Mouse (Mus musculus): ENCODE measurements around the gene Syngr4. TPM values are rescaled to one million over a fixed set of nuclear protein-coding genes. Genes with fewer than 3 reads are reported as not detected.

Gene Syngr4
- polyA plus RNA-seq, 1 experiment from 2014 or later = 1.5 TPM

DNA sequence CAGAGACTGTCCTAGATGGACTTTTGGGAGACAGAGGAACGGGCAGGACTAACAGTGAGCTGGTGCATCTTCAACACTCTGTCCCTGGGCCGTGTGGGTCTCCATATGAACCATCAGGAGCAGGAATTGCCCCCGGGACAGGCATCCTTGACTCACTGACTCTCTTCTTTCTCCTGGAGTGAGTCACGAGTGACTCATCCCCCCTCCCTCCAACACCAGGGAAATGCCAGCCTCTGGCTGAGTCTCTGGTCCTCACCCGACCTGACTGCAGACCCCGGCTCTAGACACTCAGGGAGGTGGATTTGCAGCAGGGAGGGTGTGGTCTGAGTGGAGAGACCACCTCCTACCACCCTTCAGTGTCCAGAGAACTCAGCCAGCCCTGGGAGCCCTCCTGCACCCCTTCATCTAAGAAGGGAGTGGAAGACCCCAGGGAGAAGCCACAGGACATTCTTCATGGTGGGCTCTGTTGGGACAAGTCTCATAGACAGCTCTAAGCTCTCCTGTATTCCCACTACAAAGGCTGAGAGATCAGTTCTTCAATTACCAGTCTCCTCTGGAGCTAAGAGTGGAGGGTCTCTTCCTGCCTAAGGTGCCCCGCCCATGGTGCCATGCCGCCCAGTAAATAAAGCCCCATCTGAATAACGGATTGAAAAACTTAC is 24.2 kb upstream of the Syngr4 start:
- no peak for ATAC-seq (ENCODE audit: insufficient number of reproducible peaks, insufficient read depth, low FRiP score, low read depth)
- H3K4me1 ChIP-seq (ENCODE audit: control insufficient read depth in 2 of 2, insufficient read depth in 2 of 2, low read length in 2 of 2) = peaks cover 28 to 31% of the 10 kb centered on the region in 2 experiments
- WGBS = 34% methylated on average over 9 of the region's 9 CpGs
- H3K9ac ChIP-seq (ENCODE audit: low read length) = peak overlapping the region; percentile 72
- no peaks in the 10 kb centered on the region for H3K9me3 ChIP-seq (ENCODE audit: control insufficient read depth, low read length)
- H3K4me2 ChIP-seq (ENCODE audit: low read length) = peak overlapping the region; percentile 62
- no peaks in the 10 kb centered on the region for H3K27me3 ChIP-seq (ENCODE audit: control insufficient read depth, insufficient read depth, low read length)
- H3K27ac ChIP-seq (replicated peaks in 1 of 2; ENCODE audit: control insufficient read depth in 1 of 2, insufficient read depth in 1 of 2, low read depth in 2 of 2, low read length in 2 of 2) = peak overlapping the region; percentile 71 to 80
- peaks cover 5% of the 10 kb centered on the region; the same call in 1 of the 2 replicates for H3K36me3 ChIP-seq (ENCODE audit: control insufficient read depth, insufficient read depth, low read length)
- H3K4me3 ChIP-seq (ENCODE audit: control insufficient read depth in 1 of 2, insufficient read depth in 1 of 2, low read depth in 1 of 2, low read length in 2 of 2) = peak overlapping the region; percentile 48 to 49

- peaks cover 5% of the 10 kb centered on the region; the same call in 1 of the 2 replicates for H3K36me3 ChIP-seq (ENCODE audit: control insufficient read depth, insufficient read depth, low read length)
- peak overlapping the region; percentile 48 to 49; a peak in 2 of 4 replicates for H3K4me3 ChIP-seq (ENCODE audit: control insufficient read depth in 1 of 2, insufficient read depth in 1 of 2, low read depth in 1 of 2, low read length in 2 of 2)
- H3K27ac ChIP-seq (replicated peaks in 1 of 2; ENCODE audit: control insufficient read depth in 1 of 2, insufficient read depth in 1 of 2, low read depth in 2 of 2, low read length in 2 of 2) = no peak overlapping the region
- 71% methylated on average over 4 of the region's 4 CpGs for WGBS
- peaks cover 28 to 31% of the 10 kb centered on the region in 2 experiments for H3K4me1 ChIP-seq (ENCODE audit: control insufficient read depth in 2 of 2, insufficient read depth in 2 of 2, low read length in 2 of 2)
- no peaks in the 10 kb centered on the region for H3K27me3 ChIP-seq (ENCODE audit: control insufficient read depth, insufficient read depth, low read length)
- ATAC-seq (ENCODE audit: insufficient number of reproducible peaks, insufficient read depth, low FRiP score, low read depth) = no peak
- H3K9me3 ChIP-seq (ENCODE audit: control insufficient read depth, low read length) = no peaks in the 10 kb centered on the region
- peak overlapping the region; percentile 62 for H3K4me2 ChIP-seq (ENCODE audit: low read length)
- peak overlapping the region; percentile 72; the same call in 1 of the 2 replicates for H3K9ac ChIP-seq (ENCODE audit: low read length)
Measured at GRCm38 (mm10) chr7:45919761-45920160, 23.2 kb upstream of the Syngr4 start.

GRCm38 (mm10) chr7:45919083-45919671 is 22.7 kb upstream of the Syngr4 start:
- Histone ChIP-seq H3K27ac (replicated peaks in 1 of 2; ENCODE audit: control insufficient read depth in 1 of 2, insufficient read depth in 1 of 2, low read depth in 2 of 2, low read length in 2 of 2) (no peak overlapping the region), H3K4me1 (ENCODE audit: control insufficient read depth in 2 of 2, insufficient read depth in 2 of 2, low read length in 2 of 2) (peaks cover 27 to 28% of the 10 kb centered on the region in 2 experiments), H3K4me3 (ENCODE audit: control insufficient read depth in 1 of 2, insufficient read depth in 1 of 2, low read depth in 1 of 2, low read length in 2 of 2) (no peak overlapping the region), H3K9ac (ENCODE audit: low read length) (no peak overlapping the region), H3K36me3 (ENCODE audit: control insufficient read depth, insufficient read depth, low read length) (peaks cover 6% of the 10 kb centered on the region), H3K4me2 (ENCODE audit: low read length) (no peak overlapping the region; the same call in 1 of the 2 replicates), H3K9me3 (ENCODE audit: control insufficient read depth, low read length) (no peaks in the 10 kb centered on the region), H3K27me3 (ENCODE audit: control insufficient read depth, insufficient read depth, low read length) (no peaks in the 10 kb centered on the region)
- 67% methylated on average over 14 of the region's 14 CpGs for WGBS
- no peak for ATAC-seq (ENCODE audit: insufficient number of reproducible peaks, insufficient read depth, low FRiP score, low read depth)

DNA sequence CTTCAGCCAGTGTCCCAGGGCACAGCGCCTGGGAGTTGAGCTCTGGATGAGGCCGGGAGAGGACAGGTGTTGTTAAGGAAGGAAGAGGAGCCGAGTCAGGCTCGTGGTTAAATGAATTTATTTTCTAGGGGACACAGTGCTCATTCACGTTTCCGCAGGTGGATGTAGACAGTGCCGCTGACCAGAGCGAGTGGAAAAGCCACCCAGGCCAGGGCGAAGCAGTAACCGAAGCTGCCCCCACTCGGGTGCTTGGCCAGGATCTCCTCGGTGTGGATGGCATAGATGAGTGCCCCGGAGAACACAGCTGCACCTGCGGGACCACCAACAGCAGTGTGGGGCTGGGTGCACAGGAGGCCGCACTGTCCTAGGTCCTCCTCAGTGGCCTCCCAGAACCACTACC is 21.4 kb upstream of the Syngr4 start:
- Histone ChIP-seq H3K36me3 (ENCODE audit: control insufficient read depth, insufficient read depth, low read length) (peaks cover 14% of the 10 kb centered on the region), H3K9me3 (ENCODE audit: control insufficient read depth, low read length) (no peaks in the 10 kb centered on the region), H3K9ac (ENCODE audit: low read length) (no peak overlapping the region), H3K4me2 (ENCODE audit: low read length) (no peak overlapping the region), H3K27ac (replicated peaks in 1 of 2; ENCODE audit: control insufficient read depth in 1 of 2, insufficient read depth in 1 of 2, low read depth in 2 of 2, low read length in 2 of 2) (no peak overlapping the region), H3K27me3 (ENCODE audit: control insufficient read depth, insufficient read depth, low read length) (no peaks in the 10 kb centered on the region), H3K4me3 (ENCODE audit: control insufficient read depth in 1 of 2, insufficient read depth in 1 of 2, low read depth in 1 of 2, low read length in 2 of 2) (no peak overlapping the region), H3K4me1 (ENCODE audit: control insufficient read depth in 2 of 2, insufficient read depth in 2 of 2, low read length in 2 of 2) (peaks cover 23 to 28% of the 10 kb centered on the region in 2 experiments)
- 84% methylated on average over 15 of the region's 15 CpGs for WGBS
- no peak for ATAC-seq (ENCODE audit: insufficient number of reproducible peaks, insufficient read depth, low FRiP score, low read depth)

DNA sequence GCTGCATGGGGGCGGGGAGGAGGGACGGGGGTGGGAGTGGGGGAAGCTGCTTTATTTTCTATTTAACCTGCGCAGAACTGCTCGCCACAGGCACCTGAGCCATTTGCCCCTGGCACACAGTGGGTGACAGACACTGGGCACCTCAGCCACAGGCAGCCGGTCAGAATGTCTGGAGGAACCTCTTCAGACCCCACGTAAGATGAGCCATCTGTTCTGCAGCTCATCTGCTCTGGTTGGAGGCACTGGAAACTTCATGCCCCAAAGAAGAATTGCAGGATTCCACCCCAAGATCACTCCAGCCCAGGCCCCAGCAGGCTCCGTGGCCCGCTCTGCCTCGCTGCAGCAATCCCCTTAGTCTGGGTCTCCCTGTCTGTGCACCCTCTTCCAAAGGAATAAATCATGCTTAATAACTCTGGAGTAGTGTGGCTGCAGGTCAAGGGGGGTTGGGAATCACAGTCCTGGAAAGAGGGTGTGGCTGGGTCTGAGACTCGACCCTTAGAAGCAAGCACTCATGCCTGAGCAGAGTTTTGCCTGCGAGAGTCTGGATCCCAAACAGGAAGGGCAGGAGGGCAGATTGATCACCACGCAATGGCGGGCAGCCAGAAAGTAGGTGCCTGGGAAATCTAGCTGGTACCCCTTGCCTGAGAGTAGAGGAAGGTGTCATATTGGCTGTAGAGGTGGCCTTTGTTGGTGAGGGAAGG is 20.6 kb upstream of the Syngr4 start:
- peaks cover 17 to 21% of the 10 kb centered on the region in 2 experiments for H3K4me1 ChIP-seq (ENCODE audit: control insufficient read depth in 2 of 2, insufficient read depth in 2 of 2, low read length in 2 of 2)
- peaks cover 14% of the 10 kb centered on the region for H3K36me3 ChIP-seq (ENCODE audit: control insufficient read depth, insufficient read depth, low read length)
- 35% methylated on average over 13 of the region's 13 CpGs for whole genome bisulfite sequencing
- peak overlapping the region in 1 of 2 experiments; percentile 34; a peak in 1 of 4 replicates for H3K4me3 ChIP-seq (ENCODE audit: control insufficient read depth in 1 of 2, insufficient read depth in 1 of 2, low read depth in 1 of 2, low read length in 2 of 2)
- peak overlapping the region; percentile 61 for H3K4me2 ChIP-seq (ENCODE audit: low read length)
- no peaks in the 10 kb centered on the region for H3K9me3 ChIP-seq (ENCODE audit: control insufficient read depth, low read length)
- H3K27ac ChIP-seq (replicated peaks in 1 of 2; ENCODE audit: control insufficient read depth in 1 of 2, insufficient read depth in 1 of 2, low read depth in 2 of 2, low read length in 2 of 2) = peak overlapping the region; percentile 24 to 34; a peak in 3 of 4 replicates
- H3K9ac ChIP-seq (ENCODE audit: low read length) = peak overlapping the region; percentile 66
- no peak for ATAC-seq (ENCODE audit: insufficient number of reproducible peaks, insufficient read depth, low FRiP score, low read depth)
- no peaks in the 10 kb centered on the region for H3K27me3 ChIP-seq (ENCODE audit: control insufficient read depth, insufficient read depth, low read length)

DNA sequence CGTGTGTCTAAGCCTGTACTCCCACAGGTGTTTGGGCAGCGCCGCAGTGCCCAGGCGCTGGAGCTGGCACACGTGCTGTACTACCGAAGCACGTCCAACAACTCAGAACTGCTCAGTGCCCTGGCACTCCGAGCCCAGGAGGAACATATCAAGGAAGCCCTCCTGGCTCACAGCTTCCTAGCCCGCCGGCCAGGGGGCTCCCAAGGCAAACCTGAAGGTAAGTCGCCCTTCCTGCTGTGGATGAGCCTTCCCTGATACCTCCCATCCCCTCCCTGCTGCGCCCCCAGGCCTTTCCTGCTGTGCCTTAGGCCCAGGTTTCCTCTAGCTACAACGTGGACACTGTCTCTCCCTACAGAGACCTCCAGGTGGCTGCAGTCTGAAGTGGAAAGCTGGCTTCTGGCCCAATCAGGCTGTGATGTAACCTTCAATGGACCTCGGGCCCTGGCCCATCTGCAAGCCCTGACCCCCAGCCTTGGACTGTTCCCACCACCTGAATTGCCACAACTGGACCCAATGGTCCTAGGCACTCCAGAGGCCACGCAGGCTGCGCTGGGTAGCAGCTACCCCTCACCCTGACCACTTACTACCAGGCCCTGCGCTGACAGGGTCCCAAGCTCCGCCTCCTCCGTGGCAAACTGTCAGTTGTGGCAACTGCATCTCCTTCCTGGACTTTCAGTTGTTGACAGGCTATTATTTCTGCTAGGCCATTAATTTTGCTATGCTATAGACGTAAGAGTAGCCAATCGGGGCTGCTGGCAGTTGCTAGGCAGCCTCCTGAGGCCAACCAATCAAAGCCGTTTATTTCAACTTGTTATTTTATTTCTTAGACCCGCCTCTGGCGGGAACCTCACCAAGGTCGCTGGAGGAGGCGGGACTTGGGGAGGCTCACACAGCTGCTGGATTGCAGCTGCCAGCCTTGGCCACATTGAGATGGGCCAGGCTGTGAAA is 19.8 kb upstream of the Syngr4 start:
- ATAC-seq (ENCODE audit: insufficient number of reproducible peaks, insufficient read depth, low FRiP score, low read depth) = peak; percentile 60
- Histone ChIP-seq H3K27ac (replicated peaks in 1 of 2; ENCODE audit: control insufficient read depth in 1 of 2, insufficient read depth in 1 of 2, low read depth in 2 of 2, low read length in 2 of 2) (peak overlapping the region; percentile 31 to 34), H3K27me3 (ENCODE audit: control insufficient read depth, insufficient read depth, low read length) (no peaks in the 10 kb centered on the region), H3K4me2 (ENCODE audit: low read length) (peak overlapping the region; percentile 61), H3K36me3 (ENCODE audit: control insufficient read depth, insufficient read depth, low read length) (peaks cover 14% of the 10 kb centered on the region), H3K9ac (ENCODE audit: low read length) (peak overlapping the region; percentile 66), H3K4me1 (ENCODE audit: control insufficient read depth in 2 of 2, insufficient read depth in 2 of 2, low read length in 2 of 2) (peaks cover 15 to 19% of the 10 kb centered on the region in 2 experiments), H3K9me3 (ENCODE audit: control insufficient read depth, low read length) (no peaks in the 10 kb centered on the region), H3K4me3 (ENCODE audit: control insufficient read depth in 1 of 2, insufficient read depth in 1 of 2, low read depth in 1 of 2, low read length in 2 of 2) (peak overlapping the region; percentile 34)
- WGBS = 38% methylated on average over 26 of the region's 26 CpGs

GRCm38 (mm10) chr7:45915011-45915410 is 18.5 kb upstream of the Syngr4 start:
- no peak for ATAC-seq (ENCODE audit: insufficient number of reproducible peaks, insufficient read depth, low FRiP score, low read depth)
- Histone ChIP-seq H3K4me3 (ENCODE audit: control insufficient read depth in 1 of 2, insufficient read depth in 1 of 2, low read depth in 1 of 2, low read length in 2 of 2) (no peak overlapping the region), H3K4me1 (ENCODE audit: control insufficient read depth in 2 of 2, insufficient read depth in 2 of 2, low read length in 2 of 2) (peaks cover 14 to 19% of the 10 kb centered on the region in 2 experiments), H3K27ac (replicated peaks in 1 of 2; ENCODE audit: control insufficient read depth in 1 of 2, insufficient read depth in 1 of 2, low read depth in 2 of 2, low read length in 2 of 2) (no peak overlapping the region), H3K27me3 (ENCODE audit: control insufficient read depth, insufficient read depth, low read length) (no peaks in the 10 kb centered on the region), H3K9me3 (ENCODE audit: control insufficient read depth, low read length) (no peaks in the 10 kb centered on the region), H3K9ac (ENCODE audit: low read length) (no peak overlapping the region), H3K36me3 (ENCODE audit: control insufficient read depth, insufficient read depth, low read length) (peaks cover 19% of the 10 kb centered on the region), H3K4me2 (ENCODE audit: low read length) (no peak overlapping the region)
- WGBS = 89% methylated on average over 5 of the region's 5 CpGs
